ENCODE assay signal across 8 mouse cellular contexts in the genomic region with DNA sequence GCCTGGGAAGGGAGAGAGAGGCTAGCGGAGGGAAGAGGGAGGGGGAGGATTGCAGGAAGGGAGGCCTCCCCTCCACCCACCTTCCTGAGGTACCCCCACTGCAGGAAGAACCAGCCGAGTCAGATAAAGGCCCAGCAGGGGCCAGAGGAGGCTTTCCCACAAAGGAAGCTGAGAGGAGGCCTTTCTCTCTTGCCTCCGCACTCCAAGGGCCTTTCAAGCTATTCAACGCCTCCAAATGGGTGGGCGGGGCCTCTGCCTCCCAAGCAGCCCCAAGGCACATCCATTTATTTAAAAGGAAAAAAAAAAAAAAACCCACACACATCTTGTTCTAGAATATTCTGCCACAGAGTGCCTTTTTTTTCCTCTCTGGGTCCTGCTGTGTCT.
DNase-seq lines count a peak whose midpoint lies in the region; ATAC-seq and TF ChIP-seq lines count a peak whose summit lies in the region.

No protein-coding gene starts in this region.

- peak; percentile 82 for DNase-seq in lung, embryonic 14.5 days
- DNase-seq in lung, postnatal 14 days, result no peak
- peak; percentile 38 for DNase-seq in adipocyte (ENCODE audit: low spot score)
- DNase-seq in urinary bladder, postnatal 10 days (ENCODE audit: low spot score), result no peak
- DNase-seq in B cell, adult 2 months, result no peak

- H3K9ac ChIP-seq in lung, embryonic 14.5 days, result peak overlapping the region; percentile 23; the same call in 1 of the 2 replicates
- peak overlapping the region; percentile 24; the same call in 1 of the 2 replicates for H3K9ac ChIP-seq in heart, embryonic 16.5 days (ENCODE audit: low read length)
- H3K9ac ChIP-seq in liver, embryonic 12.5 days, result no peak overlapping the region
- H3K9ac ChIP-seq in stomach, embryonic 15.5 days, result no peak overlapping the region

- no peak overlapping the region for H3K4me3 ChIP-seq in lung, embryonic 14.5 days (ENCODE audit: low read depth, low read length)
- no peak overlapping the region for H3K4me3 ChIP-seq in heart, embryonic 16.5 days (ENCODE audit: low read length)
- H3K4me3 ChIP-seq in liver, embryonic 12.5 days, result peak overlapping the region; percentile 38; the same call in 1 of the 2 replicates
- no peak overlapping the region for H3K4me3 ChIP-seq in stomach, embryonic 15.5 days (replicated peaks)

- 0 out of 2 replicates have a peak, but pooled peaks have one; percentile 25 for ATAC-seq in lung, embryonic 14.5 days (ENCODE audit: insufficient read depth)
- ATAC-seq in heart, embryonic 16.5 days (replicated peaks; ENCODE audit: extremely low read depth, insufficient read depth, low FRiP score), result peak; percentile 55
- peak; percentile 22; the same call in 1 of the 2 replicates for ATAC-seq in liver, embryonic 12.5 days
- ATAC-seq in stomach, embryonic 15.5 days (ENCODE audit: insufficient read depth, low FRiP score, low read depth), result no peak

- peak overlapping the region; percentile 66 for H3K27ac ChIP-seq in lung, embryonic 14.5 days (ENCODE audit: low read depth)
- peak overlapping the region; percentile 63 for H3K27ac ChIP-seq in heart, embryonic 16.5 days (ENCODE audit: low read length)
- peak overlapping the region; percentile 78 for H3K27ac ChIP-seq in liver, embryonic 12.5 days
- H3K27ac ChIP-seq in stomach, embryonic 15.5 days, result peak overlapping the region; percentile 72

- no peaks in the 10 kb centered on the region for H3K9me3 ChIP-seq in lung, embryonic 14.5 days (ENCODE audit: low read depth, low read length)
- no peaks in the 10 kb centered on the region for H3K9me3 ChIP-seq in heart, embryonic 16.5 days (replicated peaks; ENCODE audit: control insufficient read depth, low read length)
- no peaks in the 10 kb centered on the region for H3K9me3 ChIP-seq in liver, embryonic 12.5 days (replicated peaks)
- no peaks in the 10 kb centered on the region for H3K9me3 ChIP-seq in stomach, embryonic 15.5 days

- H3K27me3 ChIP-seq in lung, embryonic 14.5 days (ENCODE audit: insufficient read depth, low read length), result no peaks in the 10 kb centered on the region
- no peaks in the 10 kb centered on the region for H3K27me3 ChIP-seq in heart, embryonic 16.5 days (ENCODE audit: control insufficient read depth, insufficient read depth, low read length)
- no peaks in the 10 kb centered on the region for H3K27me3 ChIP-seq in liver, embryonic 12.5 days (replicated peaks)
- no peaks in the 10 kb centered on the region for H3K27me3 ChIP-seq in stomach, embryonic 15.5 days (replicated peaks)

- H3K4me1 ChIP-seq in lung, embryonic 14.5 days (ENCODE audit: insufficient read depth), result peaks cover 16% of the 10 kb centered on the region
- peaks cover 47% of the 10 kb centered on the region for H3K4me1 ChIP-seq in heart, embryonic 16.5 days (ENCODE audit: control insufficient read depth, insufficient read depth, low read length)
- H3K4me1 ChIP-seq in liver, embryonic 12.5 days, result peaks cover 78% of the 10 kb centered on the region
- peaks cover 29% of the 10 kb centered on the region for H3K4me1 ChIP-seq in stomach, embryonic 15.5 days

- no peak for TF ChIP-seq CTCF in lung, embryonic 14.5 days (IDR thresholded peaks at IDR 0.05; ENCODE audit: low read depth)

- H3K36me3 ChIP-seq in lung, embryonic 14.5 days (ENCODE audit: insufficient read depth), result no peaks in the 10 kb centered on the region
- H3K36me3 ChIP-seq in heart, embryonic 16.5 days (ENCODE audit: control insufficient read depth, insufficient read depth), result no peaks in the 10 kb centered on the region
- no peaks in the 10 kb centered on the region for H3K36me3 ChIP-seq in liver, embryonic 12.5 days
- H3K36me3 ChIP-seq in stomach, embryonic 15.5 days, result no peaks in the 10 kb centered on the region

- 9% methylated on average over 5 of the region's 5 CpGs for WGBS in lung, embryonic 14.5 days
- 38% methylated on average over 5 of the region's 5 CpGs for WGBS in heart, embryonic 16.5 days
- 11% methylated on average over 5 of the region's 5 CpGs for WGBS in liver, embryonic 12.5 days (ENCODE audit: insufficient replicate concordance)
- WGBS in stomach, embryonic 15.5 days, result 23% methylated on average over 5 of the region's 5 CpGs

- peak overlapping the region; percentile 44 for H3K4me2 ChIP-seq in lung, embryonic 14.5 days
- peak overlapping the region; percentile 42; the same call in 1 of the 2 replicates for H3K4me2 ChIP-seq in heart, embryonic 16.5 days (ENCODE audit: low read depth, low read length)
- peak overlapping the region; percentile 70 for H3K4me2 ChIP-seq in liver, embryonic 12.5 days
- peak overlapping the region; percentile 53 for H3K4me2 ChIP-seq in stomach, embryonic 15.5 days

Comparison
In these comparisons a context has a peak if more than half of its experiments do, and no peak if none do; other contexts are left out.
1. DNase-seq: peak in lung, embryonic 14.5 days (single experiment) and adipocyte (single experiment); none in lung, postnatal 14 days (single experiment), urinary bladder, postnatal 10 days (single experiment) and B cell, adult 2 months (0 of 2).
2. H3K9ac ChIP-seq: peak in lung, embryonic 14.5 days (single experiment) and heart, embryonic 16.5 days (single experiment); none in liver, embryonic 12.5 days (single experiment) and stomach, embryonic 15.5 days (single experiment).
3. Peak in every context shown above with its lines, with median percentiles within 50 percentile points of each other: H3K27ac ChIP-seq and H3K4me2 ChIP-seq.